Mouse (Mus musculus): Measurements from ENCODE around the gene Arhgap24.
A peak's percentile ranks its signal among the peaks of the same experiment; 100 is the strongest.

The Arhgap24 gene

DNA sequence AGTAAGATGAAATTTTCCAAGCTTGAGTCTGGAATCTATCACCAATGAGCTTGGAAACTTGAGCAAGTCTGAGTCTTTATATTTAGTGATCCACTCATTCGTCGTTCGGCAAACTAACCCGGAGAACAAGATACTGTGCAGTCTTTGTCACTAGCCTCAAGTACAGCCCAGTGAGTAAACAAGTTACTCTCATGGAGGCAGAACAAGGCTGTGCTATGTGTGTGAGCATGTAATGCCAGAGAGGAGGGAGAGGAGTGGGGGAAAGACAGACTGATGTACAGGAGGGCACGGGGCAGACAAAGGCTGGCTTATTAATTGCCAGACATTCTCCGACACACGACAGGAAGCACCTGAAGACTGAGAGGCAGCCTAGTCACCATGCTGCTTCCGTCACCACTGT, 97.2 kb downstream of the Arhgap24 start:
- no peak for DNase-seq (ENCODE audit: low spot score in 2 of 2)

DNA sequence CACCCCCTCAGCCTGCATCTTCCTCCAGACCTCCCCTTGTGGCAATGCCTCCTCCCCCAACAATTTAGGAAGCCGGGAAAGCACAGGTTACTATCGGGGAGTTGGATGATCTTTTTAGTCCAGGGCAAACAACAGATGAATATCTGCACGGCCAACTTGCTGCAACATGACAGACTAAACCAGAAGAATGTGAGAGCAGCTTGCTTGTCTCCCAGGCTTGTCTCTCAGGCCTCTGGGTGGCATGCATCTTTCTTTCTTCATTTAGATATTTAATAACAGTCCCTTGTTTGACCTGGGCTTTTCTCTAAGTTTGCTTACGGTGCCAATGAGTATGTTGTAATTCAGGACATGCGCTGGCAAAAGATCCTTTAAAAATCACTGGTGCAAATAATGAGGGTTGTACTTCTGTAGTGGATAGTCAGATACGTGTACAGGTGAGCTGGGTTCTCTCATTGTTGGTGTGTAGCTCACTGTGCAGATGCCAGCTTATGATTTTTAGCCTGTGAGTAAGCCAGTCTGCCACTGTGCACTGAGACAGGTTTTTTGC, 101.7 kb downstream of the Arhgap24 start:
- DNase-seq (ENCODE audit: low spot score in 2 of 2): no peak

DNA sequence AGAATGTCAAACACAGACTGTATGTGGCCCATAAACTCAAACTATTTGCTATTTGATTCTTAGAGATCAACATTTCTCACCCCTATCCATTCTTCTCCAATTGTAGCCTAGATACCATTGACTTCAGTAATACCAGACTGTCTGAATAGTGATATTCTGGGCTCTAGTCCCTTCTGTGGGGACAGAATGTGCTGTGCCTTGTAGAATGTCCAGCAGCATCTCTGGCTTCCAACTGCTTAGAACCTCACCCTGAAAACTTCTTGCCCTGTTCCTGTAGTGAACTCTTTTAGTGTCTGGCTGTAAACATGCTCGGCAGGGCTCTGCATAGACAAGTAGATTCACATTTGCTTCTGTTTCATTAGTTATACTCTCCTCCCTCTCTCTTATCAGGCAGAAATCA, 110.2 kb downstream of the Arhgap24 start:
- no peak for DNase-seq (ENCODE audit: low spot score in 2 of 2)

DNA sequence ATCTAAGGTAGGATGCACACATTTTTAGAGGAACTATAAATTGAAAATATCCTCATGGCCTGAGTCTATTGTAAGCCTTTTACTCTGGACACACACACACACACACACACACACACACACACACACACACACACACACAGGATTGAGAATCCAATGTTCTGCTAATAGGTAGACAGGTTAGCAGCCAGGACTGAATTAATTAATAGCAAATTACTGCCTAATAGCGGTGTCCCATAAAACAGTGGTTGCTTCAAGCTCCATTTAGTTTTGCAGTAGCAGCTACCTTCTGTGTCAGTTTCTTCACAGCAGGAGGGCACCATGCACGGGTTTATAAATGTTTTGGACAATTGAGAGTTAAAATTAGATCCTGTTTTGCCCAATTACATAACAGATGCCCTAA, 111.9 kb downstream of the Arhgap24 start:
- DNase-seq (ENCODE audit: low spot score in 2 of 2): no peak

DNA sequence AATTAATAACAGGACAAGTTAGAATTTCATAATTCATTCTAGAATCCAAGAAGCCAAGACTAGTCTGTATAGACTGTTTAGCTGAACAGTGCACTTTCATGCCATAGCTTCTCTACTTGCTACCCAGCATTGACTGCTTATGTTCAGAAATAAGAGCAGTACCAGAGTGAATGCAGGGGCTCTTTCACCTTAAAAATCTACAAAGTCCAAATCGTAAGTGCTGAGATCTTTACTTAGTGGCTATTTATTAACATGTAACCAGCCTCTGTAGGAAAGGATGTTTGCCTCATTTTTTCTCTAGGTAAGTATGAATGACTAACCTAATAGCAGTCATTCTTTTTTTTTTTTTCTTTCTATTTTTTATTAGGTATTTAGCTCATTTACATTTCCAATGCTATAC, 117.9 kb downstream of the Arhgap24 start:
- no peak for DNase-seq (ENCODE audit: low spot score in 2 of 2)

DNA sequence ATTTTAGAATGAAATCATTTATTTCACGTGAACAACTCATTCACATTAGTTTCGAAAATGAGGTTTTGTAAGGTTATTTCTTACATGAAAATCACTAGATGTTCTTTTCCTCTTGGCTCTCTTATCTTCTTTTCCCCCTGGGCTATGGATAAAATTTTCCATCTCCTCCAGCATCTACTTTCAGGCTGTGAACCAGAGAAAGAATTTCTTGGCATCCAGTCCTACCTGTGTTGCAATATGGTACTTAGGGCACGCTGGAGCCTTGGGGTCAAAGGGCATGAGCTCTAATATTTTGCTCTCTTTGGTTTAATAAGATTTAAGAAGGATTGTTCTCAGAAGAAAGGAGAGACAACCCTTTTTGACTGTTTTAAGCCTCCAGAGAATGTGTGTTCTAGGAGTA, 132.4 kb downstream of the Arhgap24 start:
- DNase-seq (ENCODE audit: low spot score in 2 of 2): no peak

DNA sequence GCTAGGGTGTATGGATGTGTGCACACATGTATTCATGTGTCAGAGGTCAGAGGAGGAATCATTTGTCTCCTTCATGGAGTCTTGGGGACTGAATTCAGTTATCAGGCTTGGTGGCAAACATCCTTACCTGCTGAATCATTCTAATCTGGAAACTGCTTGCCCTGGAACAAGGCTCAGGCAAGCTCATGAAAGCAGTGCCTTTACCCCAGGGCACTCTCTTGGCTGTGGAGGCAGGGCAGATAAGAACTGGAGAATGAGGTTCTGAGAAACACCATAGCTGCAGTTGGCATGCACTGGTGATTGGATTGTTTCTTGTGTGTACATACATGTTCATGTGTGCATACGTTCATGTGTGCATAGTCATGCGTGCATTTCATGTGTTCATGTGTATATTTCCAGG, 132.9 kb downstream of the Arhgap24 start:
- DNase-seq (ENCODE audit: low spot score in 2 of 2): no peak

DNA sequence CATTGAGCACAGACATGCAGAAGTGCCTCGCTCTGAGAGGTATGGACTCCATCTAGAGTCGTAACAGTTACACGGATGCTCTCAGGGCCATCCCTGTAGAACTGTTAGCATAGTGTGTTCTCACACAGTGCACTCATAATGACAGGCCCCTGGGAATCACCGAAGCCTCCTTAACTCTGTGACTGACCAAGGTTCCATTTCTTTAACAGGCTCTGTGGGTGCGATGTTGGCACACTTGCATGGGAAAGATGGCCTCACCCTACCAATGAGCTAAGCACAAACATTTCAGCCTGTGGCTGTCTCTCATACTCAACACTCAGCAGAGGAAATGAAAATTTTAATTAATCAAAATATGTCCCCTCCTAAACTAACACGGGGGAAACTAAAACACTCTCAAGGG, 134.1 kb downstream of the Arhgap24 start:
- DNase-seq (ENCODE audit: low spot score in 2 of 2): no peak

DNA sequence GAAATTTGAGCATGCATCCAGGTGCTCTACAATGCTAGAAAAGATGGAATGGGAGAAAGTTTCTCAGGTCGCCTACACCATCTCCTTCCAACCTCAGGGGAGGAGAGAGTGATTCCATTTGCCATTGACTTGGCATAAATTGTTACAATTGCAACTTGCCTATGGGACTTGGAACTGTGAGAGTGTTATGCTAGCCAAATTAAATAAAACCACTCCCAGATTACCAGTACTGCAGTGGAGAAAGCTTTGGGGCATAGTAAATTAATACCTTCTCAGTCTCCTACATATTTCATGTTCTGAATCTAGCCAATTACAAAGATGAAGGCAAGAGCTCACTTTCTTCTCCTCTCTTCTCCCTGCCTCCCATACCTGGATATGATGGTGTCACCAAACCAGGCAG, 139.8 kb downstream of the Arhgap24 start:
- DNase-seq (ENCODE audit: low spot score in 2 of 2): no peak

DNA sequence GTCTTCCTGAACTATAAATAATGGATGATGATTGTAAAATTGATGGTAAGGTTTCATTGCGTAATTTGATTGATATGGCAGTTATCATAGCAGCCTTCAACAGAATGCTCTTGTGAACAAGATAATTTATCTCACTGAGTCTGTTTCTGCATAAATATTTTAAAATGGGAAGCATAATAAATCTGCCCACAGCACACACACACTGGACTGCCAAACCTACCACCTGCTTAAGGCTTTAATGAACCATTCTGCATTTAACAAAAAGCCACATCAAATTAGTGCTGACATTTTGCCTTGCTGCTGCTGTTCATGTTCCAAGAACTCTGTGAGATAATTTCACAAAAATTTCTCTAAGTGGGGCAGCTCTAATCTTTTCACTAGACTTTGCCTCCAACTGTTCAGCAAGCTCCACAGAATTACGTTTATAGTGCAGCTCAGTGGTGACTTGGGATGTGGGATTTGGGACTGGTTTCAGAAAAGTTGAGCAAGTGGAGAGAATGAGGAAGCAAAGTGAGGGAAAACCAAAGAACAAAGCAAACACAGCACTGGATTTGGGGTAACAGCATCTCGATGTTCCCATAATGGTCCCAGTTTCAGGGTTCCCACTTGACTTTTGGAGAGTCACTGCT, 142.7 kb downstream of the Arhgap24 start:
- DNase-seq (ENCODE audit: low spot score in 2 of 2): no peak

DNA sequence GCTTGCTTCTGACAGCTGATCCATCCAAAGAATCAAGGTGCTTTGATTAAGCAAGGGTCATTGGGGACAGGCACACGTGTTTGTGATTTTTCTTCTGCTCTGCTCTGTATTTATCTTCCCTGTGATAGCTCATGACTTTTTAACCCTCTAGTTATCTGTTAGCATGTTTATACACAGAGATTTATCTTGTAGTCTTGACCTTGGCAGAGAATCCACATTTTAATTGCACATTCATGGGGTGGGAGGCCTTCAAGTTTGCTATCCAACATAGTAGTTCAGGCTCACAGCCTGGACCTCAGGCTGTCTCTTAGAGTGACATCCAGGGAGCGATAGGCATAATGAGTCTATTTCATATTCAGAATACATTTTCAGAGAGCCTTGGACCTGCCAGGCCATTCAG, 145.5 kb downstream of the Arhgap24 start:
- no peak for DNase-seq (ENCODE audit: low spot score in 2 of 2)

DNA sequence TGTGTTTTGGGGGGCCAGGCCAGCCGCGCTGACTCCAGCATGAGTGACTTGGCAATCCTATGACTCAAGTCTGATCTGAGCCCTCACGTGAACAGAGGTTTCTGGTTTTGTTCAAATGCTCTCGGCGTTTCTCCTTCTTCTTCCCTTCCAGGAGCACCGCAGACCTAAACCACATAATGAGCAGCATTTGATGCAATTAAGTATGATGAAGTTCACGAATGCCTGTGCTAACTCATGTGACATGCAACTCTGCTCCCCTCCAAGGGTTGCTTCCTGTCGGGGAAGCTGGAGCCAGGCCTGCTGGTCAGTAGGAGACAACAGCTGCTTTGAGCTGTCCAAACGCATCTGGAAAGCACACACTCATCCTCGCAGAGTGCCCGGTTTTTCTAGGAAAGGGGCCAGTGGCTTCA, 148.2 kb downstream of the Arhgap24 start:
- DNase-seq (ENCODE audit: low spot score in 2 of 2): peak in 1 of 2 experiments; percentile 49

DNA sequence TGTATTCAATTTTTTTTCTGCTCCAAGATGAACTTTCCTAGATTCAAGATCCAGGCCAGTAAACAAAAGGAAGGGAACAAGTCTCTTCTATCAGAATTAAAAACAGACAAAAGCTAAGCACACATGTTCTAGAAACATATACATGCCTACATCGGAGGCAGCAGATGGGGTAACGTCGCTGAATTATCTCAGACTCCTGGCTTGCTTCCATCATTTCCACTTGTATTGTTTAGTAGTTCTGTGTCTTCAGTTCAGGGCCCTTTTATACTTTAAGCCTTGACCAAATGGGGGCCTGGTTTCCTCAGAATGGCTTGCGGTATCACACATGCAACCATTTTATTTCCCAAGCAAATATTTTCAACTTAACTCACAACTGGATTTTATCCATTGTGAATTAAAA, 154.4 kb downstream of the Arhgap24 start:
- no peak for DNase-seq (ENCODE audit: low spot score in 2 of 2)

DNA sequence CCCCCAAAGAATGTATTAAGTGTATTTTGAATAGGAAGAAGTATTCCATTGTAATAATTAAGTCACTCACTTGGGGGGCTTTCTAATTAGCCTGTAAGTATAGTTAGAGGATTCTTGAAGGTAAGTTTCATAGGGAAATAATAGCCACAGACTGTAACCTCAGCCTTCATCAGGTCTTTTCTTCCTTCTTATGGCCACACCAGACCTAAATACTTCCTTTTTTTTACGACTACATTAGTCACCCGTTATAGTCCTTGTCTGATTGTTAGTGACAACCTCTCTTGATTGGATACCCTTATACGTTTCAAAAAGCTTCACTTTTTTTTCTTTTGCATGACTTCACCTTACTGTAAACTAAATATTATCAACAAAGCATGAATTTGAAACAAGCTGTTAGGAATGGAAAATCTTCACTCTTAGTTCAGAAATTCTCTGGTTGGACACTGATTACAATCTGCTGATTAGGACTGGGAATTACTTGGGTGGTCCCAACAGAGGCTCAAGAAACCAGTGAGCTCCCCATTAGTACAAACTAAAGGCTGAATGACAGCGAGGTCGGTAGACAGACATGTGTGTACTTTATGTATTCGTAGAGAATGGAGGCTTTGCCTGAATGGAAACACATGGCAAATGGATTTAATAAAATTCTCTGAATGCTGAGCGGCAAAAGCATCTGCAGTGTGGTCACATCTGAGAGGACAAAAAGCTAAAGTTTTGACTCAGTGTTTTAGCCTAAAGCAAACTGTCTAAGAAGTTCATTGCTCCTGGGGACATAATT, 158.8 kb downstream of the Arhgap24 start:
- DNase-seq (ENCODE audit: low spot score in 2 of 2): no peak

DNA sequence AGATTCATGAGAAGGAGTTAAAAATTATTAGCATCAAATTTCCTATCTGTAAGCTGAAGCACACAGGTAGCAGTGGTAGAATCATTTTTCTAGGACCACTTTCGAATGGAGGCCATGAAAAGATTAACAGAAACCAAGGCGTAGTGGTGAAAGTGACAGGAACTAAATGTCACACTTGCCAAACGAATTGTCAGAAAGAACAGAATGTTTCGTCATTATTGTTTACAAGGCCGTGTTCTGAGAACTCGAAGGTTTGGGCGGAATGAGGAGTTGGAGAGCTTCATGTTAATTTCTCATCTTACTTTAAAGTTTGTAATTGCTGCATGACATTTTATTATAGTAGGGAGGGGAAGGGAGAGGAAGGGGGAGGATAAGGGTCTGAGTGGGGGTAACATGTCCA, 162.2 kb downstream of the Arhgap24 start:
- no peak for DNase-seq (ENCODE audit: low spot score in 2 of 2)

DNA sequence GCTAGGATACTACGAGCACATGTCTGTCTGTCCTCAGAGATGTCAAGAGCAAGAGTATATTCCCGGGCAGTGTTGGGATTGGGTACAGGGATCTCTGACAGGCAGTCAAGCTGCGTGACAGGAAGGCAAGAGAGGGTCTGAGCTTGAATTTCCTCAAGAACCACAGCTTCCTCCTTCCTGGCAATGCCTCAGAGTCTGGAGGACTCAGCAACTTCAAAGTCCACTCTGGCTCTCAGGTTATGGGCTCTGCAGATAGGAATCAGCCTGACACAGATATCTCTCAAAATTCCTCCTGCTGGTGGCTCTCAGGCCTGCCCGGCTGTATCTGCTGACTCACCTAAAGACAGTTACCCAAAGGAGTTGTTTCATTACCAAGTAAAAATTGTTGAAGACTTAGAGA, 162.6 kb downstream of the Arhgap24 start:
- DNase-seq (ENCODE audit: low spot score in 2 of 2): no peak

DNA sequence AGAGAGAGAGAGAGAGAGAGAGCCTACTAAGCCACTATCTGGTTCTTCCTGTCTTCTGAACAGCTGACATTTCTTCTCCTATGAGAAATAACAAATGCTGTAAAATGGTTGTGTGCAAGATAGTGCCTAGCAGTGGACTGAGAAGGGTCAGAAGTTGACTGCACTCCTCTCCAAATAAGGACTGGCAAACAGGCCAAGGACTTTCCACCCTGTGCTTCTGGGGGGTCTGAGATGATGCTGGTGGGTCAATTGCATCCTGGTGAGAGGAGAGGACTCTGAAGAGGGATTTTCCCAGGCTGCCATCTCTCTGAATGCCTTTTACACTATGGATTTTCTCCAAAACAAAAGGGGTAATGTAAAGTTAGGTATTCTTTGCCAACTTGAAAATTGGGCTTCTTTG, 177.9 kb downstream of the Arhgap24 start:
- DNase-seq (ENCODE audit: low spot score in 2 of 2): no peak

DNA sequence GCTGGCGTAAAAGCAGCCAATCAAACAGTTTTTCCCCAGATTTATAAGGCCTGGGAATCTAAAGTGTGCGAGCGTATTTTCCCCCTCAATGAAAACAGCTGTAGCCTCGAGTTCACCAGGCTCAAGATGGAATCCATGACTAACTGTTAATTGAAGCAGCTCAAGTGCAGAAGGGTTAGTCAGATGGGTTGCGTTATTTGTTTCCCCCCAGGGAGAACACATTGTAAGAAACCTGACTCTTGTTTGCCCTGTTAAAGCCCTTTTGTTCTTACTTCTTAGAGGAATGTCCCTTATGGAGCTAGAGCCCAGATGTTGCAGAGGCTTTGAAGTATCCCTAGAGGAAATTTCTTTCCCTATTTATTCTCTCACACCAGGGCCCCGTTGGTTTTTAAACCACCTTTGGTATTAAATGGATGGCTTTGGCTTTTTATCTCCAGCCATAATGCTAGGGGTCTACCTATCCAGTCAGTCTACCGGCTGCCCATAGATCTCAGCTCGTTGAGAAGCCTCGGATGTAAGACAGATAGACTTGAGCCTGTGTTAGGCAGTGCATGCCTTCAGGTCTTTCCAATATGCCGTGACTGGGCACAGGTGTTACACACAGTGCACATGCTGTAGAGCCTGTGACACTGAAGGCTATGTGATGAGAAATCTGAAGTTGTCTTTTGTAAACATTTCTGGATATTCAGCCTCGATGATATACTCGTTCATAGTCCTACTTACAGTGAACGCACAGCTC, 184.0 kb downstream of the Arhgap24 start:
- no peak for DNase-seq (ENCODE audit: low spot score in 2 of 2)

DNA sequence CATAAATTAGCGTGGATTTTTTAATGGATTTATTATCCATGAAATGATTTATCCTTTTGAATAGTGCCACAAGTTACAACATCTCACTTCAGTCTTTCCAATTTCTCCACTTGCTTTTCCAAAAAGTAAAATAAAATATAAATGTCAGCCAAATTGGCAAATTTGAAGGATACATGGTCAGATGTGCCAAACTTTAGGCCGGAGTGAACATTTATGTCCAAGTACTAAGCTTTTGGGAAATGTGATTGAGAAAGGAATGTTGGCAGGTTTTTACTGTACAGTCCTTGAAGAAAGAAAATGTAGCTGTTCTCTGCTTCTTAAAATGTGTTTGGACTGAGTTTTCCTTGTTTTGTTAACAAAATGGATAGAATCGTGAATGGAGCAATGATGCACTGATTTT, 185.7 kb downstream of the Arhgap24 start:
- no peak for DNase-seq (ENCODE audit: low spot score in 2 of 2)

DNA sequence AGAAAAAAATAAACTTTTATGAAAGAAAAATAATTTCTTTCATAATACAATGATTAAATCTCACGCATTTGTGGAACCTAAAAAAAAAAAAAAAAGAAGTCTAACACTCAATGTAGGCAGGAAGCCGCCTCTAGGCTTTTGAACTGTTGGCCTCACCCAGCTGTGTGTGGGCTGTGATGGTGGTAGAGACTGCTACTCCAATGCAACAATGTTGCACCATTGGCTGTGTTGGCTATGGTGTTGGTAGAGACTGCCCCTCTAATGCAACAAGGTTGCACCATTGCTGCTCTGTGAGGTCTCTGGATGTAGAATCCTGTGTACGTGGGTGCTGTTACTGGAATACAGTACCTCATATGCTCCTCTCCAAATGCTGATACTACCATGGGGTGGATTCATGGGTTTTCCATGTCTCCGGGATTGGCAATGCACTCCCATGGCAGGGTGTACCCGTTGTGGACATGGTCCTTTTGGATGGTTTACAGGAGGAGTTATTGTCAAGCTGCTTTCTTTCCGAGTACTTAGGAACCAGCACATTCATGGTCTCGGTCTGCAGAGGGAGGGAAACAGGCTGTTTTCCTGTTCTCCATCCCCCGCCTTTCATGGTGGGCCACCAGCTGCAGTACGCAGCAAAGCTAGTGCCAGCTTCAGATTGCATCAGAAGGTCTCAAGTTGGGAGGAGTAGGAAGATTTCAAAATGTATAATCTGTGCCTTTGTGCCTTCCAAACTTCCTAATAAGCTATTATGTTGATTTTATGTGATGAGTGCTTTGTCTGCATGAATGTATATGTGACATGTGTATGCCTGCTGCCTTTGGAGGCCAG, 186.8 kb downstream of the Arhgap24 start:
- DNase-seq (ENCODE audit: low spot score in 2 of 2): no peak

DNA sequence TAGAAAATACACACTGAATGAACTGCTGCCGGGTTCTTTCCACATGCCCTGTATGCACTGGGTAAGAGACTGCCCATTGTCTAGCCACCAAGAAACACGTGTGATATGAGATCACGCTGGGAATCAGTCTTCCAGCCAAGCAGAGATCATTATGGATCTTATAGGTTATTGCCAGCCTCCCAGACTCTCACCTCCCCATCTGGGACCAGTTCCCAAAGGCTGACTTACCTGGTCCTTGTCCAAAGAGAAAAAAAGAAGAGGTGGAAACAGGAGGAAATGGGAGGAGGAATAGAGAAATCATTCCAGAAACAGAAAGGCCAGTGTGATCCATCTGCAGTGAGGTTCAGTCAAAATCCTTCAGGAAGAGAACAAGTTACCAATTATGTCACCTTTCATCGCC, 189.0 kb downstream of the Arhgap24 start:
- no peak for DNase-seq (ENCODE audit: low spot score in 2 of 2)

Data from urinary bladder, postnatal 4 days (tissue).